Mouse (Mus musculus): Measurements from ENCODE around the gene 1700029H14Rik.

The 1700029H14Rik gene

DNA sequence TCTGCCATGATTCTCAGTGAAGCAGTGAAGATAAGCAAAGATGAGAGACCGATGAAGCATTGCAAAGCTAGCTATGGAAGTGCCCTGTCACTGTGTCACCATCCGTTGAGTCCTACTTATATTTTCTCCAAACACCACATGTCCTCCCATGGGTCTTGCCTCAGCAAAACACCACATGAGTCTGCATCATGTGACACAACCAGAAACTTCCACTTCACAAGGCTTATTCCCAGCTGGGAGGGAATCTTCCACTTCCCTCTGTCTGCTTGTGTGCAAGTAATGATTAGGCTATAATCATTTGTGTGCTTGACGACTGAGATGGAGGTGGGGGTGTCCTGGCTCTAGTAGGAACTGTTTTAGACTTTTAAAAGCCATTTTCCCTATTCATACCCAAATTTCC lies 61.0 kb downstream of the 1700029H14Rik start:
- no peak for DNase-seq

Data from thymus, postnatal 4 days (tissue).